Mouse (Mus musculus) hindbrain, embryonic 13.5 days (tissue): ENCODE results near the gene 1700011L22Rik. TPM values are rescaled to one million over a fixed set of nuclear protein-coding genes. Genes with fewer than 3 reads are reported as not detected.
A peak's percentile ranks its signal among the peaks of the same experiment; 100 is the strongest.

Experiments used
- ATAC-seq: fragments of 200-750 bp; cut with Nextera tagmentation; 2 replicates; pipeline ENCODE4 v1.8.0; 2017; ENCODE audit warnings: moderate TSS enrichment; ENCODE audit not compliant: low FRiP score
- H3K27ac ChIP-seq: fragments of 300-500 bp; sonication (generic); 2 replicates; pipeline ENCODE4 v1.5.1; 2015; ENCODE audit warnings: inconsistent platforms, mild to moderate bottlenecking, moderate library complexity
- H3K27me3 ChIP-seq: fragments of 300-500 bp; sonication (generic); 2 replicates; pipeline ENCODE4 v1.6.1; 2015; ENCODE audit warnings: mild to moderate bottlenecking, inconsistent platforms
- H3K36me3 ChIP-seq: fragments of 300-500 bp; sonication (generic); 2 replicates; pipeline ENCODE4 v1.6.1; 2015; ENCODE audit warnings: mild to moderate bottlenecking, inconsistent platforms
- H3K4me1 ChIP-seq: fragments of 300-500 bp; sonication (generic); replicated peaks from 2 replicates; pipeline ENCODE4 v1.6.1; 2015; ENCODE audit warnings: inconsistent platforms
- H3K4me2 ChIP-seq: fragments of 300-500 bp; sonication (generic); 2 replicates; pipeline ENCODE4 v1.6.1; 2015; ENCODE audit warnings: inconsistent platforms, mild to moderate bottlenecking, moderate library complexity
- H3K4me3 ChIP-seq: fragments of 300-500 bp; sonication (generic); 2 replicates; pipeline ENCODE4 v1.5.1; 2015; ENCODE audit warnings: mild to moderate bottlenecking, inconsistent platforms
- H3K9ac ChIP-seq: fragments of 300-500 bp; sonication (generic); 2 replicates; pipeline ENCODE4 v1.6.1; 2015; ENCODE audit warnings: mild to moderate bottlenecking, inconsistent platforms
- H3K9me3 ChIP-seq: fragments of 300-500 bp; sonication (generic); 2 replicates; pipeline ENCODE4 v1.6.1; 2016; ENCODE audit warnings: inconsistent platforms
- WGBS: fragments of 180-500 bp; shearing (Covaris S2); methylation state at CpG from one replicate; pipeline ENCODE4 v1.1.7; 2015; 5-methylcytosine and 5-hydroxymethylcytosine counted together
- polyA plus RNA-seq: library from polyadenylated mRNA; unstranded; fragments of >200 nt; fragmentation: Nextera tagmentation; extraction: Ambion mirVana; gene quantifications from 2 replicates; pipeline ENCODE4 v1.2.1, GENCODE M21; 2015

The 1700011L22Rik gene
- polyA plus RNA-seq, 1 experiment from 2014 or later = not detected

DNA sequence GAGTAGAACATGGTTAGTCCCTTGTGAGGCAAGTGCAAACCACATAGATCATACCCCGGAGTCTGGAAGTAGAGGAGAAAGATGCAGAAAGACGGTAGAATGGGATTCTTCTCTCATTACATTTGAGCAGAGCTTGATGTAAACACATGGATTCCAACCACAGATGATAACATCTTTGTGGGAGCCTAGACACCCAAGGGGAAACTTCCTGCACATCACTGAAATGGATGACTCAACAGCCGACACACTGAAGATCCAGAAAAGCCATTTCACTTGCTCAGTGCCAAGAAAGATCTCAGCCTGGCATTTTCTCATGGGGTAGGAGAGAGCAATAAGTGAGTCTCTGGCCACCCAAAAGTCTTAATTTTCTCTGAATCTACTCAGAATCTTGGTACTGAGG lies 20.5 kb downstream of the 1700011L22Rik start:
- Histone ChIP-seq H3K9ac (no peak overlapping the region), H3K27ac (no peak overlapping the region), H3K4me3 (no peak overlapping the region), H3K36me3 (no peaks in the 10 kb centered on the region), H3K9me3 (peaks cover 11% of the 10 kb centered on the region; the same call in 1 of the 2 replicates), H3K27me3 (no peaks in the 10 kb centered on the region), H3K4me2 (no peak overlapping the region), H3K4me1 (no peaks in the 10 kb centered on the region)
- WGBS = 96% methylated on average over 3 of the region's 3 CpGs
- no peak for ATAC-seq

DNA sequence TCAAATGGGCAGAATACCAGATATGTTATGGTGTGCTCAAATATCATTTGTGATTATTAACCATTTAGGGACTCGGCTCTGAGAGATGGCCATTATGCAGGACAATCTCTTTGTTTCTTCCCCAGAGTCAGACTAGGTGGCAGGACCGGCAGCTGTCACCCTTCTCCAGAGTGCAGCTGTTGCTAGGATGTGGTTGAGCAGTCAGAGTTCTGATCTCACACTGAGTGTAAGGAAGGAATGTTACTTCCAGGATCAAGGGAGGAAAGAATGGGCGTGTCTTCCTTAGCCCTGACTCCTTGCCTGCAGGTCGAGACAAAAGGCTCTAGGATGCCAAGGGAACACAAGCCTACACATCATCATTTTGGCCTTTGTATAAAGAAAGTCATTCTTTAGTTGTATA lies 21.2 kb downstream of the 1700011L22Rik start:
- no peak overlapping the region for H3K27ac ChIP-seq
- no peak overlapping the region for H3K4me2 ChIP-seq
- no peak overlapping the region for H3K9ac ChIP-seq
- no peaks in the 10 kb centered on the region for H3K27me3 ChIP-seq
- no peak overlapping the region for H3K4me3 ChIP-seq
- 77% methylated on average over 4 of the region's 4 CpGs for WGBS
- no peak for ATAC-seq
- no peaks in the 10 kb centered on the region for H3K36me3 ChIP-seq
- H3K9me3 ChIP-seq = peaks cover 11% of the 10 kb centered on the region; the same call in 1 of the 2 replicates
- peaks cover 6% of the 10 kb centered on the region for H3K4me1 ChIP-seq

DNA sequence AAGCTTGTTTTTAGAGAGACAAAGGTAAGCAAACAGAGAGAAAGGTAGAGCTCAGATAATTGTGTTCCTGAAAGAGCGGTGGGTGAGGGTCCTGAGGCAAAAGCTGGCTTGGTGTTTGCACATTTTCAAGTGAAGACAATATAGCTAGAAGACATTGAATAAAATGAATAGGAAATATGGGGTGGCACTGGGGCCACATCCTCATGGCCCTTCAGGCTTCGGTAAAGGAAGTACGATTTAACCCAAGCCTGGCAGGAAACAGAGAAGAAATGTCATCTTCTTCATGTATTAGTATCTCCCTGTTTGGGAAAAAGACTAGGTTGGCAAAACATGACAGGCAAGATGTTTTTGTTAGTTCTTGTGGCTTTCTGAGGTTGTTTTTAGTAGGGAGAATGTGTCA lies 22.3 kb downstream of the 1700011L22Rik start:
- Histone ChIP-seq H3K36me3 (no peaks in the 10 kb centered on the region), H3K4me3 (no peak overlapping the region), H3K4me1 (peaks cover 10% of the 10 kb centered on the region), H3K9ac (no peak overlapping the region), H3K4me2 (no peak overlapping the region), H3K27ac (no peak overlapping the region), H3K27me3 (no peaks in the 10 kb centered on the region), H3K9me3 (peaks cover 11% of the 10 kb centered on the region; the same call in 1 of the 2 replicates)
- ATAC-seq = no peak
- over 99% methylated on average over 3 of the region's 3 CpGs for WGBS

DNA sequence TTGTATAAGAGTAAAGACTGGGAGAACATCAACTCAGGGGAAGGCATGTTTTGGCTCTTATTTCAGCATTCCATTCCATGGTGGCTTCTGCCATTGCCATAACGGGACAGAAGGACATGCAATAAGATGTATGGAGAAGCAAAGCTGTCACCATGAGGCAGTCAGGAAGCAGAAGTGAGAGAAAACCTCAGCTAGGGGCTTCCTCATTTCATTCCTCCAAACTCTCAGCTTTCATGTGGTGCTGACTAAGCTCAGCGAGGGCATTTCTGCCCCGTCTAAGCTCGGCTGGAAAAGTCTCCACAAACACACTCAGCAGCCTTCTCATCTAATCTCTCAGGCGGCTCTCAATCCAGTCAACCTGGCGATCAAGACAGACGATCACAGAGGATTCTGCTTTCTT lies 22.8 kb downstream of the 1700011L22Rik start:
- 92% methylated on average over 7 of the region's 7 CpGs for WGBS
- ATAC-seq = no peak

DNA sequence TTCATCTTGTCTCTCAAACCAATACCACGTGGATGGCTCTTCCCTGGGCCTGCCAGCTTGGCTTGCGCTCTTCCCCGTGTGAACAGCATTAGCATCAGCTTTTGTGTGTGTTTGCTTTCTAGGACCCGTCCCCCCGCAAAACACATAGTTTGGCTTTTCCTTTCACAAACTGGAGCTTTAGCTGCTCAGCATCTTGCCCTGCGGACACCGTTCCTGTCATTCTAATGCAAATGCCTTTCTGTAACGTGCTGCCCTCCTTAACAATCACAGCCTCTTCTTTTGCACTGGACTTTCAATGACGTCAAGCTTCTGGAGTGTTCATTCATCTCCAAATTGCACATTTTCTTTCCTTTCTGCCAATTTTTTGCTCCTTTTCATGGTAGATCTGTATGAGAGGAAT lies 24.0 kb downstream of the 1700011L22Rik start:
- Histone ChIP-seq H3K4me2 (no peak overlapping the region), H3K27me3 (no peaks in the 10 kb centered on the region), H3K9ac (no peak overlapping the region), H3K4me1 (peaks cover 10% of the 10 kb centered on the region), H3K4me3 (no peak overlapping the region), H3K9me3 (peaks cover 11% of the 10 kb centered on the region; the same call in 1 of the 2 replicates), H3K27ac (no peak overlapping the region), H3K36me3 (no peaks in the 10 kb centered on the region)
- ATAC-seq = no peak
- 36% methylated on average over 9 of the region's 9 CpGs for WGBS

More for the DNA sequence above, 22.8 kb downstream of the 1700011L22Rik start:
- H3K9me3 ChIP-seq = peaks cover 11% of the 10 kb centered on the region; the same call in 1 of the 2 replicates
- no peak overlapping the region for H3K27ac ChIP-seq
- H3K4me2 ChIP-seq = no peak overlapping the region
- H3K27me3 ChIP-seq = no peaks in the 10 kb centered on the region
- H3K4me1 ChIP-seq = peaks cover 10% of the 10 kb centered on the region
- H3K9ac ChIP-seq = no peak overlapping the region
- H3K36me3 ChIP-seq = no peaks in the 10 kb centered on the region
- H3K4me3 ChIP-seq = no peak overlapping the region

DNA sequence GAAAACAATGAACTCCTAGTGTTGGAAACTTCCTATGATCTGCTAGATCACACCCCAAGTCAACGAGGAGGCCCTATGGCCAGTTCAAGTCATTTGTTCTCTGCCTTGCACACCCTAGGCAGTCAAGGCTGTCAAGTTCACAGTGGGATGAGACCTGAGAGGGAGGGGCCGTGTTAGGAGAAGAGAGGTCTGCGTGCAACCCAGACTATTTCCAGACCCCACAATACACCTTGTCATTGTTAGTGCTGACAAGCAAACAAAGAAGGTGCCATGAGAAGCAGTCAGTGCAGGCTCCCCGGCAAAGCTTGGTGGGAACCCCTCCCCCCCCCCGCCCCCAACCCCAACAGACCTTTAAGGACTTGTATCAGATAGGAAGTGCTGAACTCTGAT lies 25.6 kb downstream of the 1700011L22Rik start:
- no peaks in the 10 kb centered on the region for H3K27me3 ChIP-seq
- H3K9ac ChIP-seq = no peak overlapping the region
- H3K36me3 ChIP-seq = no peaks in the 10 kb centered on the region
- H3K9me3 ChIP-seq = peaks cover 6% of the 10 kb centered on the region; the same call in 1 of the 2 replicates
- H3K4me1 ChIP-seq = peaks cover 10% of the 10 kb centered on the region
- ATAC-seq = no peak
- WGBS = 68% methylated on average over 5 of the region's 5 CpGs
- H3K27ac ChIP-seq = no peak overlapping the region
- H3K4me2 ChIP-seq = no peak overlapping the region
- H3K4me3 ChIP-seq = no peak overlapping the region

DNA sequence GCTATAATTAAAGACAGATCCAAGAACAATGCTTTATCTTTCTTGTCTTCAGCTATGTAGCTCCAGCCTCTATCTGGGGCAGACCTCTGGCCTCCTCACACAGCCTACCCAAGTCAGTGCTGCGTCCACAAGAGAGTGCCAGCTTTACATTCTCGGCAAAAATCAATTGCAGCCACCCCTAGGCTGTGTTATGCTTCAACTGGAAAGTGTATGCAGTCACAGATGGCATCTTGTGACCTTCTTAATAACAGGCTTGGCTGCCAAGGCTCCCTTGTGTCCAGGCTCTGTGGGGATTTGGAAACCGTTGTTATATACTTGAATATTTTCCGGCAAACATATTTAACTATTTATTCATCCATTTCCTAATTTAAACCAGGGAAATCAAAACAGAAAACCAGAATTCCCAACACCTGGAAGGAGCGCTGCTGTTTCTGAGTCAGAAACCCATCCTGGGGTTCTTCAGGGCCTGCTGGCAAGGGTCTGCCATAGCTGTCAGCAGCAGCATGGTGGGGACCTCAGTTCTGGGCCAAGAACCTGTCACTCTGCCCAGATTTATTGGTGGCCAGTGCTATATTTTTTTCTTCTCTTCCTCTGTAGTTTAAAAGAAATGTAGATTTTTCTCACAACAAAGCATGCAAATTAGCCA lies 26.1 kb downstream of the 1700011L22Rik start:
- H3K27me3 ChIP-seq = no peaks in the 10 kb centered on the region
- WGBS = 59% methylated on average over 5 of the region's 5 CpGs
- ATAC-seq = no peak
- no peaks in the 10 kb centered on the region for H3K36me3 ChIP-seq
- no peak overlapping the region for H3K4me2 ChIP-seq
- H3K9ac ChIP-seq = no peak overlapping the region
- peaks cover 10% of the 10 kb centered on the region for H3K4me1 ChIP-seq
- no peak overlapping the region for H3K4me3 ChIP-seq
- peaks cover 6% of the 10 kb centered on the region; the same call in 1 of the 2 replicates for H3K9me3 ChIP-seq
- no peak overlapping the region for H3K27ac ChIP-seq

DNA sequence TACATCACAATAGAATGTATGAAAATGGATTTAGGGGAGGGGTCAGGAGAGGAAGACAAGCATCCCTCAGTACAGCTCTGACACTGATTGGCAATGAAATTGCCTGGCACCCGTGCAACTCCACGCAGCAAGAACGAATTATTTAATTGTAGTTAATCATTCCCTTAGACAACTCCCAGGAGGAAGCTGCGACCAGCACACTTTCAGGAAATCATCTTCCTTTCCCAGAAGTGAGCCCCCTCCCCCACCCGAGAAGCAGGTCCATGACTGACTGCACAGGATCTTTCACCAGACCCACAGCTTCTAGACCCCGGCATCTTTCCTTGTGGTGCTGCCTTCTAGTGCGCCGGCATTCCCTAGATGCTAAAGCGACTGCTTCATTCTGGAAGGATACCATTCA lies 36.7 kb downstream of the 1700011L22Rik start:
- H3K9ac ChIP-seq = no peak overlapping the region
- H3K4me3 ChIP-seq = no peak overlapping the region
- H3K27ac ChIP-seq = no peak overlapping the region
- peaks cover 30% of the 10 kb centered on the region for H3K4me1 ChIP-seq
- no peaks in the 10 kb centered on the region for H3K36me3 ChIP-seq
- WGBS = 50% methylated on average over 9 of the region's 9 CpGs
- no peaks in the 10 kb centered on the region for H3K9me3 ChIP-seq
- no peak overlapping the region for H3K4me2 ChIP-seq
- no peak for ATAC-seq
- H3K27me3 ChIP-seq = no peaks in the 10 kb centered on the region

DNA sequence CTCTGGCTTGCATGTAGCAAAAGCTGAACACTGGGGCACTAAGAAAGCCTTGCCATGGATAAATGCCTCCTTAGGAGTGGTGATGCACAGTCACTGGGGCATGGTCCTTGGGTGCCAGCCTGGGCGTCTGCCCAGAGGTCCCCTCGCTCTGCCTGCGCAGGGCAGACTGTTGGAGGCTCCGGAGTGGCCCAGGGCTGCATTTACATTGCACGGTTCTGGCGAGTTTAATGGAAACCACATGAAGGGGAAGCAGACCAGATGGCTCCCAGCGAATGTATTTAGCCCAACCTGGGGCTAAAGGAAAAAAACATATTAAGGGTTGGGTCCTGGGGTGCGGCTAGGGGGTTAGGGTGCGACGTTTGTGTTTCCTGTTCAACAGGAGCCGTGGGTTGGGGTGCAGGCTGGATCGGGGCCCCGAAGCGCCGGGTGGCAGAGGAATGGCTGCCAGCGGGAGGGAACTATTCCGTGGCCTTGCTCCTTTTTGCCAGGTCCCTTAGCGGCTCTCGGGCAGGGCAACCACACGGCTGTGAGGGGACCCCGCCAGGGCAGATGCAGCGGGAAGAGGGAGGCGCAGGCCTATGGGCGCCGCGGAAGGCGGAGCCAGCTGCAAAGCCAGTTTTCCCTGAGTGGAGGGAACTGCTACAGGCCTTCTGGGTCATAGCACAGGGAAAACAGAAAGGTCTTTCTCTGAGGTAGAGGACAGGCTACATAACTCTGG lies 38.6 kb downstream of the 1700011L22Rik start:
- H3K36me3 ChIP-seq = no peaks in the 10 kb centered on the region
- no peaks in the 10 kb centered on the region for H3K9me3 ChIP-seq
- peak overlapping the region; percentile 71 for H3K9ac ChIP-seq
- peak overlapping the region; percentile 42 for H3K4me3 ChIP-seq
- 3% methylated on average over 27 of the region's 27 CpGs for WGBS
- peak overlapping the region; percentile 64 for H3K27ac ChIP-seq
- ATAC-seq = peak; percentile 78
- H3K4me2 ChIP-seq = peak overlapping the region; percentile 66
- H3K27me3 ChIP-seq = no peaks in the 10 kb centered on the region
- peaks cover 30% of the 10 kb centered on the region for H3K4me1 ChIP-seq

DNA sequence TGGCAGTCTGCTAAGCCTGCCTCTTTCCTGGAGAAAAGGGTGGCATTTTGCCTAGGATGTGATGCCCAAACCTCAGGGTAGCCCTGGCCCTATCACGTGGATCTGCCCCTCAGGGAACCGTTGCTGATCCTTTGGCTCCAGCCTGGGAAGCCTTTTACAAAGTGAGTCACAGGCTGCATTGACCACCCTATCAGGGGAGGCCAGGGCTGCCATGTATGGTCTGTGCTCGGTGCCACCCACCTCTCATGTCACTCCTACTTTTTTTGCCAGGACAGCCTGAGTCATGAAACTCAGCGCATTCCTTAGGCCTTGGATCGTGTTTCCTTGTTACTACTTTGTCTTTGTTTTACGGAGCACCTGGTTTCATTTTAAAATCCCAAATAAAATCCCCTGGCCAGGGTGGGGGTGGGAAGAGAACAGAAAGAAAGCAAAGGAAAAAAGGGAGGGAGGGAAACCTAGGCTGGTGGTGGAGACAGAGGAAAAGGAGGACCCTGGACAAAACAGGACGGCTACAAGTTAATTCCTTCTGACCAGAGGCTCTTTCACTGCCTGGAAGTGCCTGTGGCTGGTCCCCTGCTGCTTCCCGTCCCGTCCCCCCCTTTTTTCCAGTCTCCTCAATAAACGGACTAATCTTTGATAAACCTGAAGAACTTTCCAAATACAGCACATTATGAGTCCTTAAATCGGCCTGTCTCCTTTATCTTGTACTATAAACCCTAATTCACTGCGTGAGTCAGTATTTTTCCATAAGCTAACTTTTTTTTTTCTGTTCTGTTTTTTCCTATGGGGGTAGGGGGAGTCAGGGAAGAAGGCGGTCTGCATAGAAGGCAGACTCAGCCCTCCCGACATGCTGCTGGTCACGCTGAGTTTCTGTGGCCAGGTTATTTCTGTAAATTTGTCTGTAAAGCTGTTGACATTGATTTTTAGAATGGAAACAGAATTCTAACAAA lies 39.4 kb downstream of the 1700011L22Rik start:
- Histone ChIP-seq H3K9me3 (no peaks in the 10 kb centered on the region), H3K27me3 (no peaks in the 10 kb centered on the region), H3K4me3 (peak overlapping the region; percentile 42; the same call in 1 of the 2 replicates), H3K36me3 (no peaks in the 10 kb centered on the region), H3K9ac (peak overlapping the region; percentile 71), H3K4me2 (peak overlapping the region; percentile 66), H3K4me1 (peaks cover 30% of the 10 kb centered on the region), H3K27ac (peak overlapping the region; percentile 64)
- ATAC-seq = peak; percentile 50
- WGBS = 15% methylated on average over 15 of the region's 15 CpGs

DNA sequence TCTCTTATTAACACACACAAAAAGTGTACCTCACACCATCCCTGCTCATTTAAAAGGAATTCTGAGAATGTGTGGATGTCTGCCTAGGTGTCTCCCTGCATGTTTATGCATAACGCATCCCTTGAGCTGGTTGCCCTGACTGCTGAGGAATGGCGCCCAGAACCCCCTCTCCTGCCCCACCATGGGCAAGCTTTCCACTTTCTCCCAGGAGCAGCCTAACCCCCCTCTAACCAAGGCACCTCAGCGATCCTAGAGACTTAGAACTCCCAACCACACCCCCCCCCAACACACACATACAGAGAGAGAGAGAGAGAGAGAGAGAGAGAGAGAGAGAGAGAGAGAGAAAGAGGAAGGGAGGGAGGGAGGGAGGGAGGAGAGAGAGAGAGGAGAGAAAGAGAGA lies 40.2 kb downstream of the 1700011L22Rik start:
- 50% methylated on average over 3 of the region's 3 CpGs for WGBS
- Histone ChIP-seq H3K9me3 (no peaks in the 10 kb centered on the region), H3K4me3 (no peak overlapping the region), H3K4me1 (peaks cover 30% of the 10 kb centered on the region), H3K9ac (no peak overlapping the region), H3K36me3 (no peaks in the 10 kb centered on the region), H3K27me3 (no peaks in the 10 kb centered on the region), H3K27ac (no peak overlapping the region), H3K4me2 (no peak overlapping the region)
- no peak for ATAC-seq

DNA sequence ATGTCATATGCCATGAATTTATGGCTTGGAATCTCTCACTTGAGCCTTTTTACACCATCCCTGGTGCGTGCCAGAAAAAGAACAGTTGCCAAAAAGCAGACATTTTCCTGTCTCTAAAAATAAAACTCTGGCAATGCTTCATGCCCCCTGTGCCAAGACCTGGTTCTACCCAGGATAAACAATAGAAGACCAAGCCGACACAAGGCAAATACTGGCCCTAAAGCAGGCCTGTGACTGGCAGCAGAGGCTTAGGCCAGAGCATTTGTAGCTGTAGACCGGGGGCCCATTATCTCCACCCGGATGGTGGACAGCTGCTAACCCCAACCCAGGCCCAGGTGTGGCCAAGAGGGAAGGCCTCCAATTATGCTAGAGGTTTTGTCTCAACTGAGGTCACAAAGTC lies 41.5 kb downstream of the 1700011L22Rik start:
- Histone ChIP-seq H3K9ac (no peak overlapping the region), H3K27ac (no peak overlapping the region), H3K4me1 (peaks cover 30% of the 10 kb centered on the region), H3K36me3 (no peaks in the 10 kb centered on the region), H3K4me2 (no peak overlapping the region), H3K4me3 (no peak overlapping the region), H3K9me3 (no peaks in the 10 kb centered on the region), H3K27me3 (no peaks in the 10 kb centered on the region)
- ATAC-seq = no peak
- 74% methylated on average over 4 of the region's 4 CpGs for WGBS
